Mouse (Mus musculus) limb, embryonic 11.5 days (tissue): ENCODE measurements around the gene Fcer1g. TPM values are rescaled to one million over a fixed set of nuclear protein-coding genes. Genes with fewer than 3 reads are reported as not detected.

Source experiments
- ATAC-seq: fragments of 200-750 bp; cut with Nextera tagmentation; 2 replicates; pipeline ENCODE4 v1.8.0; 2017; ENCODE audit warnings: low read depth; ENCODE audit not compliant: insufficient number of reproducible peaks, low FRiP score, low TSS enrichment
- DNase-seq: peaks from one replicate; pipeline ENCODE4 v3.0.0-alpha.2; 2015; ENCODE audit warnings: low spot score
- H3K27ac ChIP-seq: fragments of 300-500 bp; sonication (generic); replicated peaks from 2 replicates; pipeline ENCODE4 v1.5.1; 2014; ENCODE audit warnings: low read depth, mild to moderate bottlenecking, low read length
- H3K27me3 ChIP-seq: fragments of 300-500 bp; sonication (generic); 2 replicates; pipeline ENCODE4 v1.6.1; 2014; ENCODE audit warnings: mild to moderate bottlenecking, low read length, mixed read lengths; ENCODE audit not compliant: control insufficient read depth, insufficient read depth
- H3K36me3 ChIP-seq: fragments of 300-500 bp; sonication (generic); 2 replicates; pipeline ENCODE4 v1.6.1; 2014; ENCODE audit warnings: mild to moderate bottlenecking, low read length, moderate library complexity, mixed read lengths; ENCODE audit not compliant: control insufficient read depth, insufficient read depth
- H3K4me1 ChIP-seq: fragments of 300-500 bp; sonication (generic); 2 replicates; pipeline ENCODE4 v1.6.1; 2014; ENCODE audit warnings: low read length, mixed read lengths; ENCODE audit not compliant: control insufficient read depth, insufficient read depth
- H3K4me2 ChIP-seq: fragments of 300-500 bp; sonication (generic); 2 replicates; pipeline ENCODE4 v1.6.1; 2014; ENCODE audit warnings: low read depth, mild to moderate bottlenecking, moderate library complexity; ENCODE audit not compliant: severe bottlenecking
- H3K4me3 ChIP-seq: fragments of 300-500 bp; sonication (generic); 2 replicates; pipeline ENCODE4 v1.5.1; 2014; ENCODE audit warnings: low read depth, low read length
- H3K9ac ChIP-seq: fragments of 300-500 bp; sonication (generic); 2 replicates; pipeline ENCODE4 v1.6.1; 2014; ENCODE audit warnings: mild to moderate bottlenecking, low read length
- H3K9me3 ChIP-seq: fragments of 300-500 bp; sonication (generic); 2 replicates; pipeline ENCODE4 v1.6.1; 2016; ENCODE audit warnings: low read length; ENCODE audit not compliant: control insufficient read depth
- WGBS: fragments of 180-500 bp; shearing (Covaris S2); extraction: QIAGEN DNeasy Blood & Tissue Kit; methylation state at CpG from one replicate; pipeline ENCODE4 v1.1.7; 2014; 5-methylcytosine and 5-hydroxymethylcytosine counted together
- polyA plus RNA-seq: library from polyadenylated mRNA; unstranded; fragments of >200 nt; fragmentation: Nextera tagmentation; extraction: Ambion mirVana; gene quantifications from 2 replicates; pipeline ENCODE4 v1.2.1, GENCODE M21; 2014

The Fcer1g gene
- polyA plus RNA-seq, 1 experiment from 2014 or later = 13.2 TPM

GRCm38 (mm10) chr1:171205704-171206493 lies 28.3 kb downstream of the Fcer1g start:
- Histone ChIP-seq H3K9me3 (no peaks in the 10 kb centered on the region), H3K4me2 (no peak overlapping the region), H3K27ac (no peak overlapping the region), H3K36me3 (no peaks in the 10 kb centered on the region), H3K4me3 (no peak overlapping the region), H3K9ac (no peak overlapping the region), H3K27me3 (no peaks in the 10 kb centered on the region), H3K4me1 (no peaks in the 10 kb centered on the region)
- 76% methylated on average over 6 of the region's 6 CpGs for WGBS
- DNase-seq = no peak
- ATAC-seq = no peak

- H3K9ac ChIP-seq = no peak overlapping the region
- H3K9me3 ChIP-seq = no peaks in the 10 kb centered on the region
- H3K4me2 ChIP-seq = no peak overlapping the region
- no peaks in the 10 kb centered on the region for H3K4me1 ChIP-seq
- H3K4me3 ChIP-seq = no peak overlapping the region
- H3K27me3 ChIP-seq = no peaks in the 10 kb centered on the region
- no peaks in the 10 kb centered on the region for H3K36me3 ChIP-seq
- no peak overlapping the region for H3K27ac ChIP-seq
- ATAC-seq = no peak
- 24% methylated on average over 7 of the region's 7 CpGs for WGBS
- DNase-seq = no peak
These were observed 29.9 kb downstream of the Fcer1g start for GRCm38 (mm10) chr1:171204249-171204644.

- H3K4me1 ChIP-seq = no peaks in the 10 kb centered on the region
- H3K9me3 ChIP-seq = no peaks in the 10 kb centered on the region
- DNase-seq (no peak), ATAC-seq (no peak)
- WGBS = 51% methylated on average over 11 of the region's 11 CpGs
- no peak overlapping the region for H3K27ac ChIP-seq
- H3K9ac ChIP-seq = no peak overlapping the region
- H3K36me3 ChIP-seq = no peaks in the 10 kb centered on the region
- H3K4me3 ChIP-seq = no peak overlapping the region
- H3K27me3 ChIP-seq = no peaks in the 10 kb centered on the region
- no peak overlapping the region for H3K4me2 ChIP-seq
These were observed 30.5 kb downstream of the Fcer1g start for GRCm38 (mm10) chr1:171203471-171204248.

GRCm38 (mm10) chr1:171200769-171201168 lies 33.4 kb downstream of the Fcer1g start:
- DNase-seq (no peak), ATAC-seq (no peak)
- peaks cover 5% of the 10 kb centered on the region; the same call in 1 of the 2 replicates for H3K4me1 ChIP-seq
- no peak overlapping the region for H3K27ac ChIP-seq
- peaks cover 3% of the 10 kb centered on the region for H3K27me3 ChIP-seq
- H3K4me3 ChIP-seq = no peak overlapping the region
- no peaks in the 10 kb centered on the region for H3K36me3 ChIP-seq
- H3K9ac ChIP-seq = no peak overlapping the region
- H3K4me2 ChIP-seq = no peak overlapping the region
- 95% methylated on average over 1 of the region's 1 CpGs for WGBS
- no peaks in the 10 kb centered on the region for H3K9me3 ChIP-seq

GRCm38 (mm10) chr1:171199532-171199931 lies 34.6 kb downstream of the Fcer1g start:
- H3K27ac ChIP-seq = no peak overlapping the region
- no peak overlapping the region for H3K4me3 ChIP-seq
- peaks cover 8% of the 10 kb centered on the region; the same call in 1 of the 2 replicates for H3K4me1 ChIP-seq
- 41% methylated on average over 1 of the region's 1 CpGs for WGBS
- ATAC-seq (no peak), DNase-seq (no peak)
- no peaks in the 10 kb centered on the region for H3K9me3 ChIP-seq
- no peak overlapping the region for H3K9ac ChIP-seq
- H3K27me3 ChIP-seq = peaks cover 15% of the 10 kb centered on the region
- no peaks in the 10 kb centered on the region for H3K36me3 ChIP-seq
- no peak overlapping the region for H3K4me2 ChIP-seq

- Histone ChIP-seq H3K9me3 (no peaks in the 10 kb centered on the region), H3K4me3 (peak within 1 kb of the TSS; percentile 54), H3K27ac (no peak within 1 kb of the TSS), H3K4me2 (peak within 1 kb of the TSS; percentile 97), H3K27me3 (peaks cover 33% of the 10 kb centered on the region), H3K4me1 (peaks cover 20% of the 10 kb centered on the region), H3K36me3 (no peaks in the 10 kb centered on the region), H3K9ac (peak within 1 kb of the TSS; percentile 50)
- DNase-seq (peak; percentile 75), ATAC-seq (peak; percentile 85)
- under 1% methylated on average over 33 of the region's 33 CpGs for WGBS
These were observed 38.2 kb downstream of the Fcer1g start, which contains the start of gene Pcp4l1 for GRCm38 (mm10) chr1:171195887-171196397. Pcp4l1 (minus strand) TSS chr1:171196268.

- no peak overlapping the region for H3K27ac ChIP-seq
- H3K27me3 ChIP-seq = peaks cover 33% of the 10 kb centered on the region
- H3K36me3 ChIP-seq = no peaks in the 10 kb centered on the region
- DNase-seq (peak; percentile 32), ATAC-seq (no peak)
- 5% methylated on average over 20 of the region's 20 CpGs for WGBS
- H3K4me1 ChIP-seq = peaks cover 20% of the 10 kb centered on the region
- no peaks in the 10 kb centered on the region for H3K9me3 ChIP-seq
- H3K4me2 ChIP-seq = peak overlapping the region; percentile 97
- H3K4me3 ChIP-seq = peak overlapping the region; percentile 54
- H3K9ac ChIP-seq = peak overlapping the region; percentile 50
These were observed 38.9 kb downstream of the Fcer1g start for GRCm38 (mm10) chr1:171195046-171195822.
